Mouse (Mus musculus) limb, embryonic 14.5 days (tissue): Measurements from ENCODE around the gene Abcb6. TPM values are rescaled to one million over a fixed set of nuclear protein-coding genes. Genes with fewer than 3 reads are reported as not detected.

ENCODE experiments used
- ATAC-seq: fragments of 200-750 bp; cut with Nextera tagmentation; 2 replicates; pipeline ENCODE4 v1.8.0; 2017; ENCODE audit warnings: low read depth, moderate number of reproducible peaks, moderate TSS enrichment; ENCODE audit not compliant: low FRiP score
- DNase-seq: peaks from one replicate; pipeline ENCODE4 v3.0.0-alpha.2; 2015; ENCODE audit warnings: low spot score
- H3K27ac ChIP-seq: fragments of 300-500 bp; sonication (generic); replicated peaks from 2 replicates; pipeline ENCODE4 v1.5.1; 2014; ENCODE audit warnings: low read depth, mild to moderate bottlenecking, low read length, moderate library complexity, mixed read lengths
- H3K27me3 ChIP-seq: fragments of 300-500 bp; sonication (generic); 2 replicates; pipeline ENCODE4 v1.6.1; 2014; ENCODE audit warnings: low read length, mixed read lengths; ENCODE audit not compliant: control insufficient read depth, insufficient read depth
- H3K36me3 ChIP-seq: fragments of 300-500 bp; sonication (generic); 2 replicates; pipeline ENCODE4 v1.6.1; 2014; ENCODE audit warnings: mild to moderate bottlenecking, low read length, moderate library complexity, mixed read lengths; ENCODE audit not compliant: control insufficient read depth, insufficient read depth
- H3K4me1 ChIP-seq: fragments of 300-500 bp; sonication (generic); 2 replicates; pipeline ENCODE4 v1.6.1; 2014; ENCODE audit warnings: antibody characterized with exemption, low read length, mixed read lengths; ENCODE audit not compliant: control insufficient read depth, insufficient read depth
- H3K4me2 ChIP-seq: fragments of 300-500 bp; sonication (generic); replicated peaks from 2 replicates; pipeline ENCODE4 v1.6.1; 2014; ENCODE audit warnings: low read depth, mild to moderate bottlenecking, low read length, moderate library complexity; ENCODE audit not compliant: severe bottlenecking
- H3K4me3 ChIP-seq: fragments of 300-500 bp; sonication (generic); replicated peaks from 2 replicates; pipeline ENCODE4 v1.5.1; 2014; ENCODE audit warnings: low read length
- H3K9ac ChIP-seq: fragments of 300-500 bp; sonication (generic); 2 replicates; pipeline ENCODE4 v1.6.1; 2014; ENCODE audit warnings: mild to moderate bottlenecking, low read depth, low read length, moderate library complexity; ENCODE audit not compliant: severe bottlenecking
- H3K9me3 ChIP-seq: fragments of 300-500 bp; sonication (generic); 2 replicates; pipeline ENCODE4 v1.6.1; 2016; ENCODE audit warnings: low read length; ENCODE audit not compliant: control insufficient read depth
- POLR2A ChIP-seq: fragments of 200-500 bp; IDR thresholded peaks from 2 replicates; pipeline ENCODE4 v1.8.0; 2012; ENCODE audit warnings: inconsistent platforms, mild to moderate bottlenecking, moderate library complexity, borderline replicate concordance; ENCODE audit not compliant: insufficient read depth, insufficient read length; ENCODE audit errors: extremely low read depth
- WGBS: fragments of 180-500 bp; shearing (Covaris S2); extraction: QIAGEN DNeasy Blood & Tissue Kit; methylation state at CpG from one replicate; pipeline ENCODE4 v1.1.7; 2014; 5-methylcytosine and 5-hydroxymethylcytosine counted together
- polyA plus RNA-seq, 2 experiments: library from polyadenylated mRNA; depleted of rRNA in 1 of 2; stranded (reverse) in 1 of 2; unstranded in 1 of 2; fragments of >200 nt; fragmentation: Nextera tagmentation in 1 of 2; extraction: Ambion mirVana in 1 of 2; gene quantifications; 2 replicates each; pipeline versions ENCODE4 v1.2.1 to v1.2.3; 2012 to 2014

Abcb6 gene
- polyA plus RNA-seq, 2 experiments, result 27.3 to 29.7 TPM

DNA sequence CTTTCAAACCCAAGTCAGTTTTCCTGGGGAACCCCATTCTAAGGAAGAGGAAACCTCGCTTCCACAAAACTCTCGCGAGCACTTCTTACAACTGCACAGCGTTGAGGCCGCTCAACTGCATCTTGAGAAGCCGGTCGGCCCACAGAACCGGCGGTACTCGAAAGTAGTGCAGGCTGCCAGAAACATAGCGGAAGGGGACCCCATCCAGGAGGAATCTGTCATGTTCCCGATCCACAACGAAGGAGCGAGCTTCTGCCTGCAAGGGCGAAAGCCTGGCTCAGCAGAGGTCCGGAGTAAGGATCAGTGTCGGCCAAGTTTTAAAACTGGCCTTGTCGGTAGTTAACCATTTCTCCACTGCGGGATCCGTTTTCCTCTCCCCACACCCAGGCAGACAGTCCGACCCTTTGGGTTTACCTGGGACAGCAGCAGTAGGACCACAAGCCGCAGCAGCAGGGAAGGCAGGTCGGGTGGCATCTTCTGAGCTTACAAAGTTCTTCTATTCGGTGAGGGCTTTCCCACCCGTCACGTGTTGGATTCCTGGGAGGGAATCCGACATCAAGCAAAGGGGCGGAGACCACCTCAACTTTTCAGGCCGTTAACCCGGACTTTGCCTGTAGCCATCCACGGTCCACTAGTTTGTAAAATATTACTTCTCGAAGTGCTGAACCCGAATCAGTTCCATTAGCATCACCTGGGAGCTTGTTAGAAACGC, 28.9 kb upstream of the Abcb6 start:
- WGBS, result 9% methylated on average over 34 of the region's 34 CpGs
- DNase-seq, result peak; percentile 57
- Histone ChIP-seq H3K27ac (peak overlapping the region; percentile 55; the same call in 1 of the 2 replicates), H3K4me2 (peak overlapping the region; percentile 91), H3K4me1 (peaks cover 25% of the 10 kb centered on the region), H3K4me3 (peak overlapping the region; percentile 82), H3K9ac (peak overlapping the region; percentile 65), H3K36me3 (peaks cover 18% of the 10 kb centered on the region), H3K27me3 (no peaks in the 10 kb centered on the region), H3K9me3 (no peaks in the 10 kb centered on the region)
- TF ChIP-seq POLR2A, result no peak
- peak; percentile 21; the same call in 1 of the 2 replicates for ATAC-seq

DNA sequence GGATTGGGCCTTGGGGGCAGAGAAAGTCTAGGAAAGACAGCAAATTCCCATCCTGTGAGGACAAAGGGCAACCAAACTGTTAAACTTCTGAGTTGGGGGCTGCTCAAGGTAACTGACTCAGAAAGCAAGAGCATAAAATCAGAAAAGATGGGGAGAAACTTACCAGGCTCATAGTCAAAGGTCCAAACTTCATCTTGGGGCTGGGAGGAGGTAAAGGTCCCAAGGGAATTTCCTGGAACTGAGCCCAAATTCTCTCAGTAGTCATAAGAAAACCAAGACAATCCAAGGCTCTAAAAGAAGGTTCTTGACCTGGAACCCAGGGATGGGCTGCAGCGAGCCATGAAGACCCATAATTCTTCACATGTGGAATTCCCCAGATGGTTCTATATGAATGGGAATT, 21.0 kb upstream of the Abcb6 start:
- no peak overlapping the region for H3K9ac ChIP-seq
- no peaks in the 10 kb centered on the region for H3K27me3 ChIP-seq
- DNase-seq (no peak), ATAC-seq (no peak)
- no peak overlapping the region for H3K27ac ChIP-seq
- no peaks in the 10 kb centered on the region for H3K9me3 ChIP-seq
- no peak overlapping the region for H3K4me3 ChIP-seq
- no peak for TF ChIP-seq POLR2A
- H3K4me1 ChIP-seq, result no peaks in the 10 kb centered on the region
- no peak overlapping the region for H3K4me2 ChIP-seq
- H3K36me3 ChIP-seq, result peaks cover 41% of the 10 kb centered on the region
- 76% methylated on average over 1 of the region's 1 CpGs for WGBS

DNA sequence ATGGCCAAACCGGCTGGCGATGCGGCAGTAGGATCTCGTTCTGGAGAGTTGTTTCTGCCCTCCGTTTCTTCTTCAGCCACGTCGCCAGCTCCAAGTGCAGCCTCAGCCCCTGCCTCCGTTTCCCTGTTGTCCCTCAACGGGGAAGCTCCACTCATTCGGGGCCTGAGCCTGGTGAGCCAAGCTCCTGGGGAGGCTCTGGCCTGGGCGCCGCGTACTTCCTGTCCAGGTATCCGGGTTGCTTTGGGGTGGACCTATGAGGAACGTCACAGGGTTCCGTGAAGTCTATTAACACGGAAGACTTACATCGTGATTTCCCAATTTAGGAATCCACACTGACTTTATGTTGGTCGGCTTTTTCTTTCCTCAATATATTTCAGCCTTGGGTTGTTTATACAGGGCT, 12.3 kb upstream of the Abcb6 start:
- Histone ChIP-seq H3K4me2 (peak overlapping the region; percentile 90), H3K4me3 (peak overlapping the region; percentile 87), H3K27ac (peak overlapping the region; percentile 90), H3K9ac (peak overlapping the region; percentile 75), H3K9me3 (no peaks in the 10 kb centered on the region), H3K36me3 (peaks cover 29% of the 10 kb centered on the region), H3K4me1 (peaks cover 19% of the 10 kb centered on the region), H3K27me3 (no peaks in the 10 kb centered on the region)
- DNase-seq (peak; percentile 9), ATAC-seq (peak; percentile 27; the same call in 1 of the 2 replicates)
- WGBS, result under 1% methylated on average over 19 of the region's 19 CpGs
- TF ChIP-seq POLR2A, result no peak

DNA sequence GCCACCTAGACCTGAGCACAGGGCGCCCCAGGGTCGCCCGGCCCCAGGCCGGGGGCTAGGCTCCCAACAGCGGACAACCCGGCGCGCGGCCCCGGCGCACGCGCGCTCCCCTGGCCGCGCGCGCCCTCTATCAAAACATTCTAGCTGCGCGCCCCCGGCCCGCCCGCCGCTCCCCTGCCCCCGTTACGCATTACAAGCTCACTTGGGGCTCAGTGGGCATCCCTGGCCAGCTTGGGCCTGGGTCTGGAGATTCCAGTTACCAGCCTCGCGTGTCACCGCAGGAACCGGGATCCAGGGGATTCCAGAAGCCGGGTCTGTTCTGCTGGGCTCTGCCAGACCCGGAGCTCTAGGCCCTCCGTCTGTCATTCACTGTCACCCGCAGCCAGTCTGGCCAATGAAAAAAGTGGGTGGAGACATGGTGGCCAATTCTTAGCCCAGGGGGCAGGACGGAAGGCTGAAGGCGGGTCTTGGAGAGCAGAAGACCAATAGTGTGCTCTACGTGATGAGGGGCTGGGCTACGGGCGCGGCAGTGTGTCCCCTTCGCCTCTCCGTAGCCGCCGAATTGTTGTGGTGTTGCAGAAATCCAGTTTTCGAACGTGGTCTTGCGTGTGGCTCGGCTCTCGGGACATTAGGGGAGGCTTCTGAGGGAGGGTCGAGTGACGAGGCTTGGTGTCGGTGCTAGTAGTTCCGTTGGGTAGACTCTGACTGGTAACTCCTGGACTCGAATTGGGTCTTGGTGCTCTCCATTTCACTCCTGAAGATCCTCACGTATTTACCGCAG, 11.6 kb upstream of the Abcb6 start, which contains the start of the genes Ankzf1 and Atg9a:
Ankzf1 (plus strand) TSS at position 530 of the 781 bp plus-strand sequence.
Atg9a (minus strand) TSS at position 575 of the 781 bp plus-strand sequence.
- H3K4me1 ChIP-seq, result peaks cover 19% of the 10 kb centered on the region
- H3K27ac ChIP-seq, result peak within 1 kb of the TSS; percentile 90
- H3K27me3 ChIP-seq, result no peaks in the 10 kb centered on the region
- TF ChIP-seq POLR2A, result peak; percentile 51; the same call in 1 of the 2 replicates
- under 1% methylated on average over 50 of the region's 56 CpGs for WGBS
- peak within 1 kb of the TSS; percentile 87 for H3K4me3 ChIP-seq
- peaks cover 29% of the 10 kb centered on the region for H3K36me3 ChIP-seq
- no peaks in the 10 kb centered on the region for H3K9me3 ChIP-seq
- H3K4me2 ChIP-seq, result peak within 1 kb of the TSS; percentile 90
- ATAC-seq (peak; percentile 99), DNase-seq (peak; percentile 97)
- H3K9ac ChIP-seq, result peak within 1 kb of the TSS; percentile 80

DNA sequence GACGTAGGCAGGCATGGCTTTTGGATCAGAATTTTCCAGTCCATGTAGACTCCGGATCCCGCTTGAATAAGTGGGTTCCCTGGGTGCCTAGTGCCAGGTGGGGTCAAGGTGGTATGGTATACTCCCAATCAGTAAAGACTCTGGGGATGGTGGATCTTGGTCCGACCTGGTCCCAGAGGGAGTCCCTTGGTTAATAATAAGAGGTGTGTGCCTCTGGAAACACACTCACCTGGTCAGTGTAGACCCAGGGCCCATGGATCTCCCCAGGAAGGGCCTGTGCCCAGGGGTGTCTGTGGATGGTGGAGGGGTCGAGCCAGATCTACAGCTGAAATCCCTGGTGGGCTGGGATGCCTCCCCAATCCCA, 11.0 kb upstream of the Abcb6 start:
- Histone ChIP-seq H3K36me3 (peaks cover 29% of the 10 kb centered on the region), H3K4me1 (peaks cover 19% of the 10 kb centered on the region), H3K27me3 (no peaks in the 10 kb centered on the region), H3K9me3 (no peaks in the 10 kb centered on the region), H3K9ac (peak overlapping the region; percentile 80), H3K4me3 (peak overlapping the region; percentile 87), H3K27ac (0 out of 2 replicates have a peak overlapping the region, but pooled peaks have one; percentile 90), H3K4me2 (peak overlapping the region; percentile 90)
- WGBS, result 50% methylated on average over 5 of the region's 5 CpGs
- no peak for ATAC-seq
- no peak for DNase-seq
- no peak for TF ChIP-seq POLR2A
